Mouse (Mus musculus) myocyte (in vitro differentiated cells): ENCODE measurements around the gene Igf1r. TPM values are rescaled to one million over a fixed set of nuclear protein-coding genes. Genes with fewer than 3 reads are reported as not detected.

ENCODE experiments used
- H3K27me3 ChIP-seq: one replicate; pipeline ENCODE4 v1.6.1; 2011; ENCODE audit not compliant: control insufficient read depth, insufficient read depth, insufficient read length
- H3K36me3 ChIP-seq: one replicate; pipeline ENCODE4 v1.6.1; 2011; ENCODE audit not compliant: control insufficient read depth, insufficient read depth
- H3K4me2 ChIP-seq: one replicate; pipeline ENCODE4 v1.6.1; 2011; ENCODE audit warnings: low read depth, control low read depth
- H3K4me3 ChIP-seq: one replicate; pipeline ENCODE4 v1.5.1; 2011; ENCODE audit warnings: mild to moderate bottlenecking, control low read depth, moderate library complexity
- H3K79me2 ChIP-seq: one replicate; pipeline ENCODE4 v1.6.1; 2011; ENCODE audit not compliant: control insufficient read depth, insufficient read depth
- H3ac ChIP-seq: one replicate; pipeline ENCODE4 v1.6.1; 2011; ENCODE audit not compliant: control insufficient read depth, insufficient read length
- CEBPB ChIP-seq: IDR thresholded peaks from 2 replicates; pipeline ENCODE4 v1.6.1; 2011; ENCODE audit warnings: mild to moderate bottlenecking, moderate library complexity; ENCODE audit not compliant: poor library complexity, insufficient read depth, severe bottlenecking
- E2F4 ChIP-seq: IDR thresholded peaks from one replicate; pipeline ENCODE4 v1.6.1; 2011; ENCODE audit warnings: mild to moderate bottlenecking, control low read depth, moderate library complexity; ENCODE audit not compliant: insufficient read depth
- MAX ChIP-seq: IDR thresholded peaks from one replicate; pipeline ENCODE4 v1.6.1; 2011; ENCODE audit warnings: low read depth, mild to moderate bottlenecking, control low read depth
- MYOD1 ChIP-seq, 3 experiments: IDR thresholded peaks; one replicate each; pipeline ENCODE4 v1.6.1; 2011; ENCODE audit warnings: control low read depth in 2 of 3, low read depth in 2 of 3, mild to moderate bottlenecking in 2 of 3, moderate library complexity in 1 of 3; ENCODE audit not compliant: insufficient read length in 2 of 3, control insufficient read depth in 1 of 3
- MYOG ChIP-seq, 3 experiments: IDR thresholded peaks; one replicate each; pipeline ENCODE4 v1.6.1; 2011; ENCODE audit warnings: control low read depth in 2 of 3, low read depth in 2 of 3, mild to moderate bottlenecking in 2 of 3; ENCODE audit not compliant: insufficient read length in 2 of 3, control insufficient read depth in 1 of 3, insufficient read depth in 1 of 3
- POLR2A ChIP-seq: IDR thresholded peaks from one replicate; pipeline ENCODE4 v1.6.1; 2011; ENCODE audit warnings: low read depth, mild to moderate bottlenecking, control low read depth, moderate library complexity; ENCODE audit not compliant: insufficient read length
- POLR2AphosphoS2 ChIP-seq: IDR thresholded peaks from one replicate; pipeline ENCODE4 v1.6.1; 2011; ENCODE audit warnings: low read depth, control low read depth; ENCODE audit not compliant: insufficient read length
- REST ChIP-seq: IDR thresholded peaks from one replicate; pipeline ENCODE4 v1.6.1; 2011; ENCODE audit warnings: mild to moderate bottlenecking, control low read depth, moderate library complexity; ENCODE audit not compliant: insufficient read depth, insufficient read length
- SRF ChIP-seq: IDR thresholded peaks from one replicate; pipeline ENCODE4 v1.6.1; 2011; ENCODE audit warnings: low read depth; ENCODE audit not compliant: control insufficient read depth, insufficient read length
- TCF12 ChIP-seq: IDR thresholded peaks from one replicate; pipeline ENCODE4 v1.6.1; 2011; ENCODE audit warnings: mild to moderate bottlenecking, control low read depth; ENCODE audit not compliant: poor library complexity, insufficient read depth, severe bottlenecking
- TCF3 ChIP-seq: IDR thresholded peaks from one replicate; pipeline ENCODE4 v1.6.1; 2011; ENCODE audit warnings: low read depth, control low read depth; ENCODE audit not compliant: insufficient read length
- USF1 ChIP-seq: IDR thresholded peaks from one replicate; pipeline ENCODE4 v1.6.1; 2011; ENCODE audit warnings: low read depth, mild to moderate bottlenecking, control low read depth, moderate library complexity
- polyA plus RNA-seq: library from polyadenylated mRNA; unstranded; fragments of >200 nt; fragmentation: generic; extraction: Trizol; gene quantifications from one replicate; pipeline ENCODE4 v1.2.1, GENCODE M21; 2012; ENCODE audit warnings: missing spikeins

Gene Igf1r
- polyA plus RNA-seq, 1 experiment = 7.9 TPM

- H3K36me3 ChIP-seq = no peaks in the 10 kb centered on the region
- no peaks in the 10 kb centered on the region for H3K27me3 ChIP-seq
- peaks cover 78% of the 10 kb centered on the region for H3K79me2 ChIP-seq
- H3K4me2 ChIP-seq = no peak overlapping the region
- no peak overlapping the region for H3ac ChIP-seq
- H3K4me3 ChIP-seq = no peak overlapping the region
- no peak for TF ChIP-seq E2F4
- no peak for TF ChIP-seq USF1
- TF ChIP-seq POLR2A = no peak
- no peak for TF ChIP-seq REST
- no peak for TF ChIP-seq POLR2AphosphoS2
- no peak for TF ChIP-seq CEBPB
- no peak for TF ChIP-seq TCF3
- TF ChIP-seq MYOD1 (IDR thresholded peaks at IDR 0.05; ENCODE audit: control insufficient read depth in 1 of 3, insufficient read length in 2 of 3, low read depth in 2 of 3) = no peak
Observed at GRCm38 (mm10) chr7:67994346-67994858, 41.8 kb downstream of the Igf1r start.

- no peaks in the 10 kb centered on the region for H3K36me3 ChIP-seq
Observed at GRCm38 (mm10) chr7:67995276-67995675, 42.6 kb downstream of the Igf1r start.

GRCm38 (mm10) chr7:67996202-67996960 is 43.8 kb downstream of the Igf1r start:
- peaks cover 81% of the 10 kb centered on the region for H3K79me2 ChIP-seq
- no peaks in the 10 kb centered on the region for H3K36me3 ChIP-seq
- TF ChIP-seq MYOD1 (IDR thresholded peaks at IDR 0.05; ENCODE audit: control insufficient read depth in 1 of 3, insufficient read length in 2 of 3, low read depth in 2 of 3) (no peak), USF1 (no peak), REST (no peak), SRF (no peak), TCF3 (no peak), E2F4 (no peak), CEBPB (no peak), MYOG (IDR thresholded peaks at IDR 0.05; ENCODE audit: control insufficient read depth in 1 of 3, insufficient read depth in 1 of 3, insufficient read length in 2 of 3, low read depth in 2 of 3) (no peak), POLR2AphosphoS2 (no peak), MAX (no peak)
- H3K4me3 ChIP-seq = no peak overlapping the region
- H3ac ChIP-seq = no peak overlapping the region
- no peaks in the 10 kb centered on the region for H3K27me3 ChIP-seq
- no peak overlapping the region for H3K4me2 ChIP-seq

More at GRCm38 (mm10) chr7:67995276-67995675, 42.6 kb downstream of the Igf1r start:
- TF ChIP-seq TCF3 (no peak), MAX (no peak), REST (no peak), POLR2A (no peak), MYOG (IDR thresholded peaks at IDR 0.05; ENCODE audit: control insufficient read depth in 1 of 3, insufficient read depth in 1 of 3, insufficient read length in 2 of 3, low read depth in 2 of 3) (no peak), MYOD1 (IDR thresholded peaks at IDR 0.05; ENCODE audit: control insufficient read depth in 1 of 3, insufficient read length in 2 of 3, low read depth in 2 of 3) (no peak)
- Histone ChIP-seq H3K4me3 (no peak overlapping the region), H3K27me3 (no peaks in the 10 kb centered on the region), H3K79me2 (peaks cover 76% of the 10 kb centered on the region), H3K4me2 (no peak overlapping the region), H3ac (no peak overlapping the region)

- H3K4me3 ChIP-seq = no peak overlapping the region
- no peak overlapping the region for H3K4me2 ChIP-seq
- peaks cover 7% of the 10 kb centered on the region for H3K36me3 ChIP-seq
- no peak overlapping the region for H3ac ChIP-seq
- H3K27me3 ChIP-seq = no peaks in the 10 kb centered on the region
- H3K79me2 ChIP-seq = peaks cover 41% of the 10 kb centered on the region
- TF ChIP-seq TCF12 (no peak), MYOG (IDR thresholded peaks at IDR 0.05; ENCODE audit: control insufficient read depth in 1 of 3, insufficient read depth in 1 of 3, insufficient read length in 2 of 3, low read depth in 2 of 3) (no peak), MAX (no peak), REST (no peak), SRF (no peak), MYOD1 (IDR thresholded peaks at IDR 0.05; ENCODE audit: control insufficient read depth in 1 of 3, insufficient read length in 2 of 3, low read depth in 2 of 3) (no peak), USF1 (no peak), TCF3 (no peak), CEBPB (no peak), POLR2AphosphoS2 (no peak), POLR2A (no peak), E2F4 (no peak)
Observed at GRCm38 (mm10) chr7:68001269-68001668, 48.6 kb downstream of the Igf1r start.

GRCm38 (mm10) chr7:68006074-68006473 is 53.4 kb downstream of the Igf1r start:
- no peak for TF ChIP-seq TCF3
- peak in 2 of 3 experiments; percentile 16 for TF ChIP-seq MYOD1 (IDR thresholded peaks at IDR 0.05; ENCODE audit: control insufficient read depth in 1 of 3, insufficient read length in 2 of 3, low read depth in 2 of 3)
- Histone ChIP-seq H3K4me2 (no peak overlapping the region), H3K36me3 (peaks cover 10% of the 10 kb centered on the region), H3K27me3 (no peaks in the 10 kb centered on the region), H3ac (no peak overlapping the region), H3K4me3 (no peak overlapping the region), H3K79me2 (peaks cover 39% of the 10 kb centered on the region)
